Mouse (Mus musculus): ENCODE measurements around the gene Tfip11. TPM values are rescaled to one million over a fixed set of nuclear protein-coding genes. Genes with fewer than 3 reads are reported as not detected.

Tfip11 gene
- polyA plus RNA-seq, 1 experiment: 31.7 TPM

- no peaks in the 10 kb centered on the region for H3K27me3 ChIP-seq (ENCODE audit: control insufficient read depth, insufficient read depth, insufficient read length)
- no peak for TF ChIP-seq E2F4 (IDR thresholded peaks at IDR 0.05; ENCODE audit: insufficient read depth)
- peak; percentile 46 for TF ChIP-seq POLR2AphosphoS2 (IDR thresholded peaks at IDR 0.05; ENCODE audit: insufficient read length, low read depth)
- H3K36me3 ChIP-seq (ENCODE audit: control insufficient read depth, insufficient read depth): no peaks in the 10 kb centered on the region
- H3K79me2 ChIP-seq (ENCODE audit: control insufficient read depth, insufficient read depth): peaks cover 97% of the 10 kb centered on the region
- no peak overlapping the region for H3K4me2 ChIP-seq (ENCODE audit: low read depth)
- H3K4me3 ChIP-seq: no peak overlapping the region
- no peak overlapping the region for H3ac ChIP-seq (ENCODE audit: control insufficient read depth, insufficient read length)
Observed at GRCm38 (mm10) chr5:112298226-112298988, 27.8 kb upstream of the Tfip11 start.

- H3K27me3 ChIP-seq (ENCODE audit: control insufficient read depth, insufficient read depth, insufficient read length): no peaks in the 10 kb centered on the region
- no peak overlapping the region for H3K4me2 ChIP-seq (ENCODE audit: low read depth)
- no peak for TF ChIP-seq TCF3 (IDR thresholded peaks at IDR 0.05; ENCODE audit: insufficient read length, low read depth)
- no peak for TF ChIP-seq E2F4 (IDR thresholded peaks at IDR 0.05; ENCODE audit: insufficient read depth)
- no peak for TF ChIP-seq TCF12 (IDR thresholded peaks at IDR 0.05; ENCODE audit: insufficient read depth, poor library complexity, severe bottlenecking)
- no peak for TF ChIP-seq REST (IDR thresholded peaks at IDR 0.05; ENCODE audit: insufficient read depth, insufficient read length)
- no peak for TF ChIP-seq POLR2A (IDR thresholded peaks at IDR 0.05; ENCODE audit: insufficient read length, low read depth)
- no peak for TF ChIP-seq USF1 (IDR thresholded peaks at IDR 0.05; ENCODE audit: low read depth)
- TF ChIP-seq POLR2AphosphoS2 (IDR thresholded peaks at IDR 0.05; ENCODE audit: insufficient read length, low read depth): no peak
- no peak for TF ChIP-seq SRF (IDR thresholded peaks at IDR 0.05; ENCODE audit: control insufficient read depth, insufficient read length, low read depth)
- no peak for TF ChIP-seq MYOD1 (IDR thresholded peaks at IDR 0.05; ENCODE audit: control insufficient read depth in 1 of 3, insufficient read length in 2 of 3, low read depth in 2 of 3)
- TF ChIP-seq MAX (IDR thresholded peaks at IDR 0.05; ENCODE audit: low read depth): no peak
- TF ChIP-seq MYOG (IDR thresholded peaks at IDR 0.05; ENCODE audit: control insufficient read depth in 1 of 3, insufficient read depth in 1 of 3, insufficient read length in 2 of 3, low read depth in 2 of 3): no peak
- TF ChIP-seq CEBPB (IDR thresholded peaks at IDR 0.05; ENCODE audit: insufficient read depth, poor library complexity, severe bottlenecking): no peak
- H3ac ChIP-seq (ENCODE audit: control insufficient read depth, insufficient read length): no peak overlapping the region
- no peaks in the 10 kb centered on the region for H3K36me3 ChIP-seq (ENCODE audit: control insufficient read depth, insufficient read depth)
- no peak overlapping the region for H3K4me3 ChIP-seq
- H3K79me2 ChIP-seq (ENCODE audit: control insufficient read depth, insufficient read depth): peaks cover 93% of the 10 kb centered on the region
Observed at GRCm38 (mm10) chr5:112299399-112299798, 26.8 kb upstream of the Tfip11 start.

- H3ac ChIP-seq (ENCODE audit: control insufficient read depth, insufficient read length): no peak overlapping the region
- H3K36me3 ChIP-seq (ENCODE audit: control insufficient read depth, insufficient read depth): no peaks in the 10 kb centered on the region
- H3K4me2 ChIP-seq (ENCODE audit: low read depth): no peak overlapping the region
- H3K4me3 ChIP-seq: no peak overlapping the region
- no peaks in the 10 kb centered on the region for H3K27me3 ChIP-seq (ENCODE audit: control insufficient read depth, insufficient read depth, insufficient read length)
- peaks cover 86% of the 10 kb centered on the region for H3K79me2 ChIP-seq (ENCODE audit: control insufficient read depth, insufficient read depth)
- TF ChIP-seq SRF (IDR thresholded peaks at IDR 0.05; ENCODE audit: control insufficient read depth, insufficient read length, low read depth) (no peak), POLR2AphosphoS2 (IDR thresholded peaks at IDR 0.05; ENCODE audit: insufficient read length, low read depth) (peak; percentile 58), CEBPB (IDR thresholded peaks at IDR 0.05; ENCODE audit: insufficient read depth, poor library complexity, severe bottlenecking) (no peak)
Observed at GRCm38 (mm10) chr5:112300112-112300511, 26.0 kb upstream of the Tfip11 start.

GRCm38 (mm10) chr5:112300721-112301308, 25.3 kb upstream of the Tfip11 start:
- Histone ChIP-seq H3K27me3 (ENCODE audit: control insufficient read depth, insufficient read depth, insufficient read length) (no peaks in the 10 kb centered on the region), H3K36me3 (ENCODE audit: control insufficient read depth, insufficient read depth) (no peaks in the 10 kb centered on the region), H3K79me2 (ENCODE audit: control insufficient read depth, insufficient read depth) (peaks cover 79% of the 10 kb centered on the region), H3K4me3 (no peak overlapping the region), H3ac (ENCODE audit: control insufficient read depth, insufficient read length) (no peak overlapping the region), H3K4me2 (ENCODE audit: low read depth) (no peak overlapping the region)
- TF ChIP-seq CEBPB (IDR thresholded peaks at IDR 0.05; ENCODE audit: insufficient read depth, poor library complexity, severe bottlenecking): no peak
- TF ChIP-seq TCF12 (IDR thresholded peaks at IDR 0.05; ENCODE audit: insufficient read depth, poor library complexity, severe bottlenecking): no peak
- no peak for TF ChIP-seq USF1 (IDR thresholded peaks at IDR 0.05; ENCODE audit: low read depth)
- no peak for TF ChIP-seq E2F4 (IDR thresholded peaks at IDR 0.05; ENCODE audit: insufficient read depth)
- TF ChIP-seq TCF3 (IDR thresholded peaks at IDR 0.05; ENCODE audit: insufficient read length, low read depth): no peak
- TF ChIP-seq MAX (IDR thresholded peaks at IDR 0.05; ENCODE audit: low read depth): no peak
- no peak for TF ChIP-seq MYOG (IDR thresholded peaks at IDR 0.05; ENCODE audit: control insufficient read depth in 1 of 3, insufficient read depth in 1 of 3, insufficient read length in 2 of 3, low read depth in 2 of 3)
- TF ChIP-seq SRF (IDR thresholded peaks at IDR 0.05; ENCODE audit: control insufficient read depth, insufficient read length, low read depth): no peak
- TF ChIP-seq MYOD1 (IDR thresholded peaks at IDR 0.05; ENCODE audit: control insufficient read depth in 1 of 3, insufficient read length in 2 of 3, low read depth in 2 of 3): no peak
- no peak for TF ChIP-seq POLR2A (IDR thresholded peaks at IDR 0.05; ENCODE audit: insufficient read length, low read depth)
- TF ChIP-seq REST (IDR thresholded peaks at IDR 0.05; ENCODE audit: insufficient read depth, insufficient read length): no peak

DNA sequence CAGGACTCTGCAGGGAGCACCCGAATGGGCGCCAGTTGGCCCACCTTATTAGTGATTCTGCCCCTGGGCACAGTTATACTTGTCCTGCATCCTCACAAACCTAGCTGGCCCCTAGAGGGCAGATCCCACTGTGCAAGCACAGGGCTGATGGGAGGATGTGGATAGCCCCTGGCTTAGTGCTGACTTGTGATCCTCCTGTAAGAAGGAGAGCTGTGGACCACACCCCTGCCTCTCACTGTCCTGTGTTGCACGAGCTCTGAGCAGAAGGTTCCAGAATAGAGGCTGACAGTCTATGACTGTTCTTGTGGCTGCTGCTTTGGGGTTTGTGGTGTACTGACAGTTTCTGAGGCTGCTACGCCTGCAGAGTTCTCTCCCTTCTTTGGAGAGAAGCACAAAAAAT, 24.5 kb upstream of the Tfip11 start:
- TF ChIP-seq REST (IDR thresholded peaks at IDR 0.05; ENCODE audit: insufficient read depth, insufficient read length) (no peak), CEBPB (IDR thresholded peaks at IDR 0.05; ENCODE audit: insufficient read depth, poor library complexity, severe bottlenecking) (no peak), MYOG (IDR thresholded peaks at IDR 0.05; ENCODE audit: control insufficient read depth in 1 of 3, insufficient read depth in 1 of 3, insufficient read length in 2 of 3, low read depth in 2 of 3) (no peak), SRF (IDR thresholded peaks at IDR 0.05; ENCODE audit: control insufficient read depth, insufficient read length, low read depth) (no peak), MAX (IDR thresholded peaks at IDR 0.05; ENCODE audit: low read depth) (no peak), POLR2AphosphoS2 (IDR thresholded peaks at IDR 0.05; ENCODE audit: insufficient read length, low read depth) (no peak), TCF12 (IDR thresholded peaks at IDR 0.05; ENCODE audit: insufficient read depth, poor library complexity, severe bottlenecking) (no peak), MYOD1 (IDR thresholded peaks at IDR 0.05; ENCODE audit: control insufficient read depth in 1 of 3, insufficient read length in 2 of 3, low read depth in 2 of 3) (no peak)
- Histone ChIP-seq H3ac (ENCODE audit: control insufficient read depth, insufficient read length) (no peak overlapping the region), H3K36me3 (ENCODE audit: control insufficient read depth, insufficient read depth) (no peaks in the 10 kb centered on the region), H3K27me3 (ENCODE audit: control insufficient read depth, insufficient read depth, insufficient read length) (no peaks in the 10 kb centered on the region), H3K79me2 (ENCODE audit: control insufficient read depth, insufficient read depth) (peaks cover 70% of the 10 kb centered on the region), H3K4me2 (ENCODE audit: low read depth) (no peak overlapping the region), H3K4me3 (no peak overlapping the region)
